Mouse (Mus musculus): ENCODE measurements around the gene Ntf3. TPM values are rescaled to one million over a fixed set of nuclear protein-coding genes. Genes with fewer than 3 reads are reported as not detected.

Gene Ntf3
- polyA plus RNA-seq, 1 experiment from 2014 or later: 2.2 TPM

GRCm38 (mm10) chr6:126088489-126089265 lies 78.0 kb downstream of the Ntf3 start:
- no peaks in the 10 kb centered on the region for H3K9me3 ChIP-seq (ENCODE audit: low read length)
- TF ChIP-seq CTCF (IDR thresholded peaks at IDR 0.05): no peak
- TF ChIP-seq EP300 (IDR thresholded peaks at IDR 0.05): no peak
- no peak overlapping the region for H3K4me2 ChIP-seq (replicated peaks; ENCODE audit: low read depth, low read length)
- DNase-seq (ENCODE audit: low spot score) (no peak), ATAC-seq (no peak)
- H3K27me3 ChIP-seq (replicated peaks; ENCODE audit: insufficient read depth, low read length): no peaks in the 10 kb centered on the region
- no peaks in the 10 kb centered on the region for H3K4me1 ChIP-seq (ENCODE audit: insufficient read depth, low read depth, low read length)
- H3K4me3 ChIP-seq (ENCODE audit: low read depth, low read length): no peak overlapping the region
- no peaks in the 10 kb centered on the region for H3K36me3 ChIP-seq (ENCODE audit: insufficient read depth, low read length)
- 85% methylated on average over 12 of the region's 12 CpGs for WGBS
- no peak overlapping the region for H3K9ac ChIP-seq (replicated peaks; ENCODE audit: low read depth)
- H3K27ac ChIP-seq (ENCODE audit: low read length): no peak overlapping the region

DNA sequence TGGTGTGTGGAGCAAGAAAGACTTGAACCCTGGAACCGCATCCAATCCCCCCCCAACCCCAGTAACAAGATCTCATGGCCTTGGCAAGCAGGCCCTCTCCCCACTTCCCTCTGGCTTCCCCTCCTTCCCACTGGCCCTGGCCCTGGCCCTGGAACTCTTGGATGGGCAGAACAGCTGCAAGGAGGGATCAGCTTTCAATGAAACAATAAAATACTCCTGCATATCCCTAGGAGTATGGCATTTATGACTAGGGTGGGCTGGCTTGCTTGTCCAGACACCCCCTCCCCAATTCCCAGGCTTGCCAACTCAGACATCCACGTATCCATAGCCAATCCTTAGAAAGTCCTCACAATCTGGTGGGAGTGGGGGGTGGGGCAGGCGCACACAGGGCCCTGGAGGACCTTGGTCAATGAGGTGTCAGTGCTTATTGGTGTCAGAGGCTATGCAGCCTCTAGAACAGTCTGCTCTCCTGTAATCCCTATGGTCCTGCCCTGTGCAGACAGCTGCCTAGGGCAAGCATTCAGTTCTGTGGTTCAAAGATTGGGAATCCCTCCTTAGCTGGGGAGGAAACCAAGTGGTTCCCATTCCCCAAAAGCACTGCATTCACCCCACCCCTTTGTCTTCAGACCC lies 80.3 kb downstream of the Ntf3 start:
- WGBS: 55% methylated on average over 3 of the region's 3 CpGs

DNA sequence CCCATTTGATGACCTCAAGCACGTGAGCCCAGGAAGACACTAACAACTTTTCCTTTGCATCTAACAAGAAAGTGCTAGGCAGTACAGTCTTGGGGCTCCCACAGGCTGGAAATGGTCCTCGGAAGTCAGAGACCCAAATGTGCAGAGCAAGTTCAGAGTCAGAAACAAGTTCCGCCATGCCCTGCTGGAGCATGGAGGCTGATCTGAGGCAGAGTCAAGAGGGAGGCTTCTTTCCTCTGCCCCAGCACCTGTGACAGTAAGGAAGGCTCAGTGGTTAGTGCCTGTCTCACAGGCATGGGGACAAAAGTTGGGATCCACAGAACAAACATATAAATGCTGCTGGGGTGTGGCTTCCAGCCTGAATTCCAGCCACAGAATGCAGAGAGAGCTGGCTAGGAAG lies 86.2 kb downstream of the Ntf3 start:
- H3K27ac ChIP-seq (ENCODE audit: low read length): no peak overlapping the region
- H3K9ac ChIP-seq (replicated peaks; ENCODE audit: low read depth): no peak overlapping the region
- ATAC-seq (no peak), DNase-seq (ENCODE audit: low spot score) (no peak)
- WGBS: 70% methylated on average over 3 of the region's 3 CpGs
- H3K27me3 ChIP-seq (replicated peaks; ENCODE audit: insufficient read depth, low read length): no peaks in the 10 kb centered on the region
- no peaks in the 10 kb centered on the region for H3K4me1 ChIP-seq (ENCODE audit: insufficient read depth, low read depth, low read length)
- TF ChIP-seq EP300 (IDR thresholded peaks at IDR 0.05) (no peak), CTCF (IDR thresholded peaks at IDR 0.05) (no peak)
- no peak overlapping the region for H3K4me2 ChIP-seq (replicated peaks; ENCODE audit: low read depth, low read length)
- H3K9me3 ChIP-seq (ENCODE audit: low read length): no peaks in the 10 kb centered on the region
- no peak overlapping the region for H3K4me3 ChIP-seq (ENCODE audit: low read depth, low read length)
- no peaks in the 10 kb centered on the region for H3K36me3 ChIP-seq (ENCODE audit: insufficient read depth, low read length)

More for the DNA sequence above, 80.3 kb downstream of the Ntf3 start:
- Histone ChIP-seq H3K27me3 (replicated peaks; ENCODE audit: insufficient read depth, low read length) (no peaks in the 10 kb centered on the region), H3K36me3 (ENCODE audit: insufficient read depth, low read length) (no peaks in the 10 kb centered on the region), H3K4me1 (ENCODE audit: insufficient read depth, low read depth, low read length) (no peaks in the 10 kb centered on the region), H3K4me2 (replicated peaks; ENCODE audit: low read depth, low read length) (no peak overlapping the region), H3K9me3 (ENCODE audit: low read length) (no peaks in the 10 kb centered on the region), H3K4me3 (ENCODE audit: low read depth, low read length) (no peak overlapping the region), H3K9ac (replicated peaks; ENCODE audit: low read depth) (no peak overlapping the region), H3K27ac (ENCODE audit: low read length) (no peak overlapping the region)
- no peak for ATAC-seq
- no peak for TF ChIP-seq CTCF (IDR thresholded peaks at IDR 0.05)
- no peak for TF ChIP-seq EP300 (IDR thresholded peaks at IDR 0.05)
- no peak for DNase-seq (ENCODE audit: low spot score)

GRCm38 (mm10) chr6:126057706-126058105 lies 109.0 kb downstream of the Ntf3 start:
- WGBS: 62% methylated on average over 3 of the region's 3 CpGs
- no peak for ATAC-seq
- TF ChIP-seq CTCF (IDR thresholded peaks at IDR 0.05): no peak
- no peak for TF ChIP-seq EP300 (IDR thresholded peaks at IDR 0.05)

GRCm38 (mm10) chr6:126053136-126053535 lies 113.6 kb downstream of the Ntf3 start:
- Histone ChIP-seq H3K4me2 (replicated peaks; ENCODE audit: low read depth, low read length) (no peak overlapping the region), H3K9ac (replicated peaks; ENCODE audit: low read depth) (no peak overlapping the region), H3K27ac (ENCODE audit: low read length) (no peak overlapping the region), H3K36me3 (ENCODE audit: insufficient read depth, low read length) (no peaks in the 10 kb centered on the region), H3K4me1 (ENCODE audit: insufficient read depth, low read depth, low read length) (no peaks in the 10 kb centered on the region), H3K27me3 (replicated peaks; ENCODE audit: insufficient read depth, low read length) (no peaks in the 10 kb centered on the region), H3K9me3 (ENCODE audit: low read length) (no peaks in the 10 kb centered on the region), H3K4me3 (ENCODE audit: low read depth, low read length) (no peak overlapping the region)
- 41% methylated on average over 5 of the region's 5 CpGs for WGBS
- TF ChIP-seq CTCF (IDR thresholded peaks at IDR 0.05) (no peak), EP300 (IDR thresholded peaks at IDR 0.05) (no peak)
- no peak for DNase-seq (ENCODE audit: low spot score)
- ATAC-seq: no peak

More at GRCm38 (mm10) chr6:126057706-126058105, 109.0 kb downstream of the Ntf3 start:
- Histone ChIP-seq H3K27ac (ENCODE audit: low read length) (no peak overlapping the region), H3K9me3 (ENCODE audit: low read length) (no peaks in the 10 kb centered on the region), H3K4me2 (replicated peaks; ENCODE audit: low read depth, low read length) (no peak overlapping the region), H3K4me3 (ENCODE audit: low read depth, low read length) (no peak overlapping the region), H3K4me1 (ENCODE audit: insufficient read depth, low read depth, low read length) (no peaks in the 10 kb centered on the region), H3K36me3 (ENCODE audit: insufficient read depth, low read length) (no peaks in the 10 kb centered on the region), H3K27me3 (replicated peaks; ENCODE audit: insufficient read depth, low read length) (no peaks in the 10 kb centered on the region), H3K9ac (replicated peaks; ENCODE audit: low read depth) (no peak overlapping the region)
- no peak for DNase-seq (ENCODE audit: low spot score)

Data from lung, postnatal 0 days (tissue).